Mouse (Mus musculus): ENCODE data around the gene Tfip11.

DNA sequence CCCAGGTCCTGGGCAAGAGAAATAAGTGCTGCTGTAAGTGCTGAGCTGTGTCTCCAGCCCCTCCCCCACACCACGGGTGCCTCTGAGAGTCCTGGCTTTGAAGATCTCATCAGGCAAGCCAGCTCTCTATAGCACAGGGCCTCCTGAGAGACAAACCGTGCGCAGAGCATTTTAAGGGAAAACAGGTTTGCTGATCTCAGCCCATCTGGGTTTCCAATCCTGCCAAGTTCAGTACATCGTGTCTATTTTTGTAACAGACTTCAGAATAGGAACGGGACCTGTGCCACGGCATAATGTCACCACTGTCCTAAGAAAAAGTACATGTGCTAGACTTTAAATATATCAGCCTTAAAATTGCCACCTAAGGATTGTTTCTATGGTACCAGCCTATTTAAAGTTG, 5.2 kb upstream of the Tfip11 start:
- TF ChIP-seq CTCF (IDR thresholded peaks at IDR 0.05; ENCODE audit: control insufficient read depth, insufficient read depth, insufficient replicate concordance, low read depth, low read length) (no peak), POLR2A (IDR thresholded peaks at IDR 0.05; ENCODE audit: control insufficient read depth, low read depth, low read length) (no peak)
